Mouse (Mus musculus): ENCODE measurements around the gene Serpina1f.
A peak's percentile ranks its signal among the peaks of the same experiment; 100 is the strongest.
"Not testable (repeated sequence)": the region's sequence is repeated elsewhere in the genome, so short reads cannot be mapped to it uniquely, and the experiment has no call there.

Gene Serpina1f

GRCm38 (mm10) chr12:103695429-103695828 lies at the start of gene Serpina1f:
Gene Serpina1f (minus strand): TSS chr12:103695529.
- DNase-seq, result no peak

DNA sequence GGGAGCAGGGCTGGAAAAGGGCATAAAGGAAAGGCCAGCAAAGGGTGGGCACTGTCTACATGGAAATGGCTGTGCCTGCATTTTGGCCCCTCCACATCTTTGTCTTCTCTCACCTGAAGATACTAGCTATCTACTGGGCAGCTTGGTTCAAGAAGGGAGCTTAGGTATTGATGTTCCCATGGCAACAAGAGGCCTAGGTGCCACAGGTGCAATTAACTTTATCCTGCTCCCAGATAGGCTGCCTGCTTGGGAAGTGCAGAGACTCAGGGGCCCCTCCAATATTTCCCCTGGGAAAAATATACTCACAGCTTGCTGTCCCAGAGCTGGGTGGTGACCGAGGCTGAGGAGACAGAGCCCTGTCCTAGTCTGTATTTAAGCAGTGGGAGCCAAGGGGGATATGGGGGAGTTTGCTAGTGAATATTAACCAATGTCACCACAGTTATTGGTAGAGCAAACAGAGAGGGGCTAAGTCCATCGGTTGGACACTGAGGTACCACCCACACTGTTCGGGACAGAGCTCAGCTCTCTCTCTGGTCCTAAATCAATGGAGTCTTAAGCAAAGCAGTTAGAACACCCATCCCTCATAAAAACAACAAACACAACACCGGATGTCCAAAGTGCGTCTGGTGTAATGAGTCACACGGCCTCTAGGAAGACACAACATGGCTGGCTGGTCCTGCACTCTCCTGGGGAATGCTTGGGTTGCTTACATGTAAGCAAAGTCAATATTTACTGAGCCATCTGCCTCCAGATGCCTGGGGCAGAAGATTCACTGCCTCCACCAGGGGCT lies 42.7 kb upstream of the Serpina1f start:
- not testable (repeated sequence) for DNase-seq

- DNase-seq, result not testable (repeated sequence)
Measured at GRCm38 (mm10) chr12:103735566-103735965, 40.2 kb upstream of the Serpina1f start.

DNA sequence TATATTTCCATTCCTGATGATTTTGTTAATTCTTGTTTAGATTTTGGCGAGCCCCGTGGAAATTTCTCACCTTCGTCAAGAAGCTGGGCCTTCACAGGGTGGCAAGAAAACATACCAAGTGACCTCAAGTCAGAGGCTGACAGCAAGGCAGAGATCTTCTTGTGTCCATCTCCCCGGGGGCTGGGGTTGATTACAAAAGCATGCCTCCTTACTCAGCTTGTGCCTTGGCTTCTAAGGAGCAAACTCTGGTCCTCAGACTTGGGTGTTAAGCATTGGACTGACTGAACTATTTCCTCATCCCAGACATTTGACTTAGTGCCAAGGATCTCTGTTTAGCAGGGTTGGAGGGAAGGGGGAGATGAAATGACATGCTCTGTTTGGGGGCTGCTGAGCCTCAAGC lies 39.8 kb upstream of the Serpina1f start:
- not testable (repeated sequence) for DNase-seq

DNA sequence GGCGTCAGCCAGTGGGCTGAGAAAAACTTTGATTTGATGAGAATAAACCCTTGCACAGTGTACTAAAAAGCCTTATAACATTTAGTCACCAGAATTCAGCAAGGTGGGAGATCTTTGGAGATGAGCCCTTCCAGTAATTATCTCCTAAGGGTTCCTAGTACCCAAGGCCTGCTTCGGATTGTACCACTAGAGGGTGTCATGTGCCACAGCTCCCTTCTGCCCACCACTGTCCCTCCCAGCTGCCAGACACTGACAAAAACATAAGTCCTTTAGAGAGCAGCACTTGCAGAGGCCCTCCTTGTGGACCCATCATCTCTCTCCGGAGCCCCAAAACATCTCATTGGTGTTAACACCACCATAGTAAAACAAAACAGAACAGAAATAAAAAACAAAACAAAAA lies 16.2 kb upstream of the Serpina1f start:
- peak; percentile 19 for DNase-seq

GRCm38 (mm10) chr12:103710405-103710804 lies 15.1 kb upstream of the Serpina1f start:
- no peak for DNase-seq

DNA sequence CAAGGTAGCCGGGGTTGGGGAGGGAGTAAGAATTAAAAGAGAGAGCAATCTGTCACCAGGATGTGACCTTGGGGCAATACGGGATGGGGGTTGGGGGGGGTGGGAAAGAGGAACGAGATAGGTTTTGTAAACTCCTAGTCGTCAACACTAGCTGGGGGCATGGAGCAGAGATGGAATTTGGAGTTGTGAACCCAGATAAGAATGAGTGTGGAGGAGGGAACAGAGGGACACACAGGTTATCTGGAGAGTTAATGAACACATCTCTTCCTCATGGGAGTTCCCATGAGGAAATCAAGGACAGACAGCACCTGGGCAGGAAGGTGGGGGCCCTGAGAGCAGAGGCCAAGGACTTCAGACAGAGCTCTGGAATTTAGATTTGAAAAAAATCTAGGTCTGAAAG lies 10.8 kb upstream of the Serpina1f start:
- DNase-seq, result no peak

GRCm38 (mm10) chr12:103705547-103705946 lies 10.2 kb upstream of the Serpina1f start:
- DNase-seq, result no peak

DNA sequence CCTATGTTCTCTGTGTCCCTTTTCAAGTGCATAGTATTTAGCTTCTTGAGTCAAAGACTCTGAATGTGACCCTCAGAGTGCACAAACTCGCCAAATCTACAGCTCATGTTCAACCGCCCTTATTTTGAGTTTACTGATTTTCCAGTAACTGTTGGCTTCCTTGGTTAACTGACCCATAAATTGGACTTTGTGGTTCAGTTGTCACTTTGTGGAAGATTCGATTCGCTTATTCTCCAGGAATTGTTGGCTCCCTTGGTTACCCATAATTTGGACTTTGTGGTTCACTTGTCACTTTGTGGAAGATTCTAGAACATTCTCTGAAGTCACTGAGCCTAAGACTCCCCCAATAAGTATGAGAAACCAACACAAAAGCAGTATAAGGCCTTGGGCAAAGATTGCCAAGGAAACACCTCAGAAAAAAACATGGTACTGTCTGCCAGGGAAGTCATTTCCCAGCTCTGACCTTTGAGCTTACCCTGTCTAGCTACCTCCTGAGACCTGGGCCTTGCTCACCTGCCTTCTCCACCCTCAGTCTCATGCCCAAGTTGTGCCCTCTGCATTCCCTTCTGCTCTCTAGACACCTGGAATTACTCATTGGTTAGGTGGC lies 4.9 kb upstream of the Serpina1f start:
- peak; percentile 35 for DNase-seq

GRCm38 (mm10) chr12:103688221-103688814 lies 7.0 kb downstream of the Serpina1f start:
- DNase-seq, result peak; percentile 10

GRCm38 (mm10) chr12:103687021-103687420 lies 8.3 kb downstream of the Serpina1f start:
- DNase-seq, result peak; percentile 20

DNA sequence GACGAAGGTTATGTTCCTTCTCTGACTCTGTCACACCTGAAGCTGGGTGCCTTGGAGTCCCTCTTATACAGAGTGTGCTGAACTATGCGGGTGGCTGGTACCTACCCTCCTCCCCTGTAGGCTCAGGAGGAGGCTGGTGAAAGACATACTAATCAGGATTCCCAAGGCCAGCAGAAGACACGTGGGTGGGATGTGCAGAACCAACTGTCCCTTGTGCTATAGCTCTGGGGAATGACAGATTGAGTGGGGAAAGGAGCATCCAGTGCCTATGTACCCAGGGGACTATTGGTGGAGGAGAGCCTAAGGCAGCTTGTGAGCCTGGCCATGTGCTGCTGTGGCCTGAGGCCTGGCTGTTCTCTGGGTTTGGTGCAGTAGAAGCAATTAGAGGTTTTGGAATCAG lies 9.3 kb downstream of the Serpina1f start:
- no peak for DNase-seq

- no peak for DNase-seq
Measured at GRCm38 (mm10) chr12:103685386-103685785, 9.9 kb downstream of the Serpina1f start.

- no peak for DNase-seq
Measured at GRCm38 (mm10) chr12:103683775-103684174, 11.6 kb downstream of the Serpina1f start.

DNA sequence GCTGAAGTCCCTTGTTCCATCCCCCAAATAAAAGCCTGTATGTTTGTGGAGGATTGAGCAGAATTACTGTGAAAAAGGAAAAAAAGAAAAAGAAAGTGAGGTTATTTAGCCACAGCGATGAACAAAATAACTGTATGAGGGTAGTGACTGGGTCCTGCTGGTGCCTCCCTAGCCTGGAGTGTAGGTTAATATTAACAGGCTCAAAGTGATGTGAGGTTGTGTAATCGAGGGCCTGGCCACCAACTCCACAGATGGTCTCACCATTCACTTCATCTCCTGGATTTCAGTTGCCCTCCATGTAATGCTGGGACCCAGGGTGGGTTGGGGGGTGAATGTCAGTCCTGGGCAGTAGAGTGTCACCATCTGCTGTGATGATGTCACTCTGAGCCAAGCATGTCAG lies 13.6 kb downstream of the Serpina1f start:
- peak; percentile 30 for DNase-seq

DNA sequence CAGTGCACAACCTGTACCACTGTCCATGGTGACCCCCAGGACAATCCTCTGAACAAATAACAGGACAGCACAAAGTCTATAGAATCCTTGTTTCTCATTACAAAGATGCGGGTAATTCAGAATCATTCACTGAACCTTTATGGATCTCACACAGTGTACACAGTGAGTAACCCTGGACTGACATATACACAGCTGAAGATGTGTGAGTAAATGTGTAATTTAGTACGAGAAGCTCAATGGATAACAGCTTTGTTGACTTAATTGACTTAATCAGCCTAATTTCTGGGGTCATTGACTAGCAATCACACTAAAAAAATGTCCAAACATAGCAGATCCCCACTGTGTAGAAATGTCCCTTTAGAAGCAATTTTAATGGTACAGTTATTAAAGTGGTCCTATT lies 14.2 kb downstream of the Serpina1f start:
- peak; percentile 18 for DNase-seq

GRCm38 (mm10) chr12:103679853-103680252 lies 15.5 kb downstream of the Serpina1f start:
- not testable (repeated sequence) for DNase-seq

DNA sequence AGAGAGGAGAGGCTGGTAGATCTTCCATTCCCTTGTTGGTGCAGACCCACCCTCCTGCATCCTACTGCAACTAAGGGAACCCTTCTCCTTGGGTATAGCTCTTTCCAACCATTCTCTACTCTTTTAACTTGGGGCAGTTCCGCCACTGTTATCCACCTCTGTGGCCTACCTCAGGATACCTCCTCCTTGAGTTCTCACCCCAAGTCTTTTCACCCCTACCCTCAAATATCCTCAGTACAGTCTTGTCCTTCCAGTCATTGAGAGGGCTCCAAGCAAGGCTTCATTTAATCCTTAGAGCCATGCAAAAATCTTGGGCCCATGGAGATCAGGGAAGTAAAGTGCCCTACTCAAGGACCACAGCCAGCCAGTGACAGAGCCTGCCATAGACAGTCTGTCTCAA lies 19.3 kb downstream of the Serpina1f start, which contains the start of gene Serpina16:
Serpina16 (minus strand) TSS at position 101 of the 400 bp plus-strand sequence.
- DNase-seq, result no peak

GRCm38 (mm10) chr12:103673179-103673578 lies 22.1 kb downstream of the Serpina1f start:
- peak; percentile 13 for DNase-seq

DNA sequence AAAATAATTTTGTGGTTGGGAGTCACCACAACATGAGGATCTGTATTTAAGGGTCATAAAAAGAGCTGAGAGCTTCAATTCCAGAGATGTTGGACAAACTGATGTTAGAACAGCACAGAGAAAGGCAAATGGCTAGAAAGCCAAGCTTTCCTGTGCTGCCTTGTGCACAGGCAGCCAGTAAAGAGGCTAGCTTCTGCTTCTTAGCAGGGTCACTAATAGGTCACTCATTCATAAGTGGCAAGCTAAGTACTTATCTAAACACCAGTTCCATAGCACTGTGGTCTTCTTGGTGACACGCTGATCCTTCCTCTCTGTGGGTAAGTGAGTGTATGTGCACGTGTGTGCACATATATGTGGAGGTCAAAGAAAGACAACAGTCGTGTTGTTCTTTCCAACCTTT lies 23.8 kb downstream of the Serpina1f start:
- no peak for DNase-seq

DNA sequence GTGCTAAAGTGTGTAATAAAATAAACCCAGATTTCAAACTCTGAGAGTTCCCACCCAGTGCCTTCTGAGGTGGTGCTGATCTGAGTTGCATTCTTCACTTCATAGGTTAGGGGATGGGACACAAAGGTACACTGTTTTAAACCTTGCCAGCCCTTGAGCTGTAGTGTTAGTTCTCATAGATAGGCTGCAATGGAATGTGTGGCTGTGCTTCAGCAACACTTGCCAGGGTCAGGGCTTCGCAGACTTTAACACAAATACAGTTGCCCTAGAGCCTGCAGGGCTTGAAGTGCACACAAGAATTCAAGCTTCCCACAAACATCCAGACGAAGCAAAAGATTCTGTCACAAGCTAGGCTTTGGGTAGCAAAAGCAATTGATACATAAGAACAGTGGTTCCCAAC lies 24.4 kb downstream of the Serpina1f start:
- no peak for DNase-seq

- no peak for DNase-seq
Measured at GRCm38 (mm10) chr12:103670344-103670743, 25.0 kb downstream of the Serpina1f start.

DNA sequence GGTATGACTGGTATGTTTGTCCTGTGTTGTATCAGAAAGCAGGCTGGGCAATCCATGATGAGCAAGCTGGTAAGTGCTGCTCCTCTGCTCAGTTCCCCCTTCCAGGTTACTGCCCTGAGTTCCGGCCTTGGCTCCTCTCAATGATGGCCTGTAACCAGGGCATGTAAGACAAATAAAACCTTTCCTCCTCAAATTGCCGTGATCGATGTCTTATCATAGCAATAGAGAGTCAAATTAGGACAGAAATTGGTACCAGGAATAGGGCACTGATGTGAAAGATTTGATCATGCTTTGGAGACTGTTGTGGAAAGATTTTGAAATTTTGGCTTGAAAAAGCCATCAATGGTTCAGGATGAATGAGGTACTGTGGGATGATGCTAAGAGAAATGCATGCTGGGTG lies 30.0 kb downstream of the Serpina1f start:
- DNase-seq, result no peak

GRCm38 (mm10) chr12:103662053-103662452 lies 33.3 kb downstream of the Serpina1f start:
- DNase-seq, result not testable (repeated sequence)
